Mouse (Mus musculus): ENCODE data around the gene Gm2075.
"Not testable (repeated sequence)": the region's sequence is repeated elsewhere in the genome, so short reads cannot be mapped to it uniquely, and the experiment has no call there.

DNA sequence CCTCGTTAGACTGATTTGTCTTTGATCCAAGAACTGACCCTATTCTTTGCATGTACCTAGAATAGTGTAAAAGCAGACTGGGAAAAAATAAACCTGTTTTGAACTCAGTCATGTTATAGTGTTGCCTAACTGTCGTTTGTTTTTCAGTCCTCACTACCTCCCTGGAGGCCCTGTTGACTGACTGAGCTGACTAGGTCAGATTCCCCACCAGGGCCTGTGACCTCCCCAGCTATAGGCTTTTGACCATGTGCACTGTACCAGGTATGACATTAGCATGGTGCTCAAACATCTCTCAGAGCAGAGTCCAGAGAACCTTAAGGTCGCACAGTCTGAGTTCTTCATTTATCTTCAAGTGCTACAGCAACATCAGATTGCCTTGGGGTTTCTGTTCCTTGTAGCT lies 7.5 kb upstream of the Gm2075 start:
- not testable (repeated sequence) for TF ChIP-seq CTCF (IDR thresholded peaks at IDR 0.05; ENCODE audit: low read depth, low read length); GATA1 (IDR thresholded peaks at IDR 0.05; ENCODE audit: borderline replicate concordance, low read length)
